ENCODE assay signal across 8 mouse cellular contexts in genomic region chr11:54562761-54563160, GRCm38 (mm10). TPM values are rescaled to one million over a fixed set of nuclear protein-coding genes. Genes with fewer than 3 reads are reported as not detected.
DNase-seq lines count a peak whose midpoint lies in the region; ATAC-seq lines count a peak whose summit lies in the region.
"Had no signal": no experiment of that assay in that cellular context is flagged by ENCODE, and none has a peak within 500 bp of the region (broad histone marks: within the 10 kb centered on the region; RNA-seq: fewer than 3 reads in every experiment).

No protein-coding gene starts in this region.

- no peak overlapping the region for H3K27ac ChIP-seq in hindbrain, embryonic 14.5 days
- no peak overlapping the region for H3K27ac ChIP-seq in hindbrain, embryonic 11.5 days (ENCODE audit: low read depth, low read length)
- no peak overlapping the region for H3K27ac ChIP-seq in kidney, embryonic 15.5 days
- H3K27ac ChIP-seq: embryonic facial prominence, embryonic 13.5 days had no signal

- H3K36me3 ChIP-seq in hindbrain, embryonic 14.5 days (replicated peaks; ENCODE audit: control insufficient read depth, insufficient read depth), result no peaks in the 10 kb centered on the region
- no peaks in the 10 kb centered on the region for H3K36me3 ChIP-seq in hindbrain, embryonic 11.5 days (ENCODE audit: control insufficient read depth, insufficient read depth, low read length)
- no peaks in the 10 kb centered on the region for H3K36me3 ChIP-seq in kidney, embryonic 15.5 days
- H3K36me3 ChIP-seq: embryonic facial prominence, embryonic 13.5 days had no signal

- H3K9ac ChIP-seq in hindbrain, embryonic 14.5 days, result no peak overlapping the region
- H3K9ac ChIP-seq in hindbrain, embryonic 11.5 days (ENCODE audit: low read depth, low read length), result no peak overlapping the region
- no peak overlapping the region for H3K9ac ChIP-seq in kidney, embryonic 15.5 days
- H3K9ac ChIP-seq: embryonic facial prominence, embryonic 13.5 days had no signal

- no peak for ATAC-seq in hindbrain, embryonic 14.5 days (ENCODE audit: low FRiP score)
- ATAC-seq in hindbrain, embryonic 11.5 days (ENCODE audit: low FRiP score), result no peak
- ATAC-seq in kidney, embryonic 15.5 days (replicated peaks; ENCODE audit: low FRiP score), result no peak

- no peaks in the 10 kb centered on the region for H3K9me3 ChIP-seq in hindbrain, embryonic 14.5 days (ENCODE audit: control insufficient read depth, low read length)
- no peaks in the 10 kb centered on the region for H3K9me3 ChIP-seq in hindbrain, embryonic 11.5 days (ENCODE audit: control insufficient read depth, low read length)
- no peaks in the 10 kb centered on the region for H3K9me3 ChIP-seq in kidney, embryonic 15.5 days (replicated peaks)
- H3K9me3 ChIP-seq: embryonic facial prominence, embryonic 13.5 days had no signal

- H3K4me2 ChIP-seq in hindbrain, embryonic 14.5 days (replicated peaks), result no peak overlapping the region
- no peak overlapping the region for H3K4me2 ChIP-seq in hindbrain, embryonic 11.5 days (replicated peaks; ENCODE audit: low read depth, low read length)
- H3K4me2 ChIP-seq in kidney, embryonic 15.5 days, result no peak overlapping the region
- H3K4me2 ChIP-seq: embryonic facial prominence, embryonic 13.5 days had no signal

- 89% methylated on average over 5 of the region's 5 CpGs for WGBS in hindbrain, embryonic 14.5 days
- 92% methylated on average over 5 of the region's 5 CpGs for WGBS in hindbrain, embryonic 11.5 days
- WGBS in kidney, embryonic 15.5 days, result 92% methylated on average over 5 of the region's 5 CpGs

- DNase-seq in hindbrain, embryonic 14.5 days (ENCODE audit: low spot score), result peak; percentile 31
- DNase-seq in hindbrain, embryonic 11.5 days (ENCODE audit: low spot score), result no peak
- DNase-seq in 3T3-L1 (ENCODE audit: low read depth, low spot score), result peak; percentile 65
- DNase-seq in CD4-positive helper T cell, adult 2 months (ENCODE audit: low read depth, low spot score), result peak; percentile 73
- peak; percentile 37 for DNase-seq in fibroblast of lung, adult 2 months (ENCODE audit: low read depth)
- DNase-seq in right cerebral cortex, postnatal 10 days (ENCODE audit: low spot score in 2 of 2), result peak; percentile 35 to 37

- H3K27me3 ChIP-seq in hindbrain, embryonic 14.5 days (ENCODE audit: control insufficient read depth, insufficient read depth, low read length), result no peaks in the 10 kb centered on the region
- H3K27me3 ChIP-seq in hindbrain, embryonic 11.5 days (ENCODE audit: control insufficient read depth, insufficient read depth, low read length), result no peaks in the 10 kb centered on the region
- H3K27me3 ChIP-seq in kidney, embryonic 15.5 days, result no peaks in the 10 kb centered on the region
- H3K27me3 ChIP-seq: embryonic facial prominence, embryonic 13.5 days had no signal

- no peak overlapping the region for H3K4me3 ChIP-seq in hindbrain, embryonic 14.5 days (replicated peaks; ENCODE audit: low read length)
- no peak overlapping the region for H3K4me3 ChIP-seq in hindbrain, embryonic 11.5 days (ENCODE audit: low read depth, low read length)
- no peak overlapping the region for H3K4me3 ChIP-seq in kidney, embryonic 15.5 days (replicated peaks)
- H3K4me3 ChIP-seq: embryonic facial prominence, embryonic 13.5 days had no signal

- H3K4me1 ChIP-seq in hindbrain, embryonic 14.5 days (replicated peaks; ENCODE audit: control insufficient read depth, insufficient read depth, low read length), result no peaks in the 10 kb centered on the region
- no peaks in the 10 kb centered on the region for H3K4me1 ChIP-seq in hindbrain, embryonic 11.5 days (replicated peaks; ENCODE audit: control insufficient read depth, insufficient read depth, low read length)
- H3K4me1 ChIP-seq in kidney, embryonic 15.5 days, result no peaks in the 10 kb centered on the region
- H3K4me1 ChIP-seq: embryonic facial prominence, embryonic 13.5 days had no signal

RNA-seq across cellular contexts. Expression of gene Rapgef6, which starts 40.1 kb away (rescaled TPM):
- 31.3 and 31.7 TPM in 2 replicates for polyA plus RNA-seq in hindbrain, embryonic 14.5 days (2014; fragmentation: Nextera tagmentation; extraction: Ambion mirVana)
- polyA plus RNA-seq in hindbrain, embryonic 11.5 days (2014; fragmentation: Nextera tagmentation; extraction: Ambion mirVana), result 31.7 and 47.0 TPM in 2 replicates
- polyA plus RNA-seq in kidney, embryonic 15.5 days (2015; fragmentation: Nextera tagmentation; extraction: Ambion mirVana), result 34.2 and 34.7 TPM in 2 replicates
